Mouse (Mus musculus): ENCODE data around the gene Rgs17. TPM values are rescaled to one million over a fixed set of nuclear protein-coding genes. Genes with fewer than 3 reads are reported as not detected.

The Rgs17 gene
- polyA plus RNA-seq, 1 experiment from 2014 or later, result 0.53 TPM

GRCm38 (mm10) chr10:5904399-5904798 is 17.8 kb downstream of the Rgs17 start:
- Histone ChIP-seq H3K27ac (ENCODE audit: low read depth) (no peak overlapping the region), H3K27me3 (ENCODE audit: insufficient read depth, low read length) (no peaks in the 10 kb centered on the region), H3K9me3 (ENCODE audit: low read depth, low read length) (no peaks in the 10 kb centered on the region), H3K9ac (no peak overlapping the region), H3K4me2 (no peak overlapping the region), H3K4me1 (ENCODE audit: insufficient read depth) (no peaks in the 10 kb centered on the region), H3K4me3 (ENCODE audit: low read depth, low read length) (no peak overlapping the region), H3K36me3 (ENCODE audit: insufficient read depth) (no peaks in the 10 kb centered on the region)
- TF ChIP-seq CTCF (IDR thresholded peaks at IDR 0.05; ENCODE audit: low read depth), result peak; percentile 18
- 87% methylated on average over 2 of the region's 2 CpGs for WGBS
- ATAC-seq (ENCODE audit: insufficient read depth) (no peak), DNase-seq (peak; percentile 32)

GRCm38 (mm10) chr10:5901777-5902176 is 20.4 kb downstream of the Rgs17 start:
- Histone ChIP-seq H3K4me1 (ENCODE audit: insufficient read depth) (no peaks in the 10 kb centered on the region), H3K27me3 (ENCODE audit: insufficient read depth, low read length) (no peaks in the 10 kb centered on the region), H3K36me3 (ENCODE audit: insufficient read depth) (no peaks in the 10 kb centered on the region), H3K27ac (ENCODE audit: low read depth) (no peak overlapping the region), H3K9me3 (ENCODE audit: low read depth, low read length) (no peaks in the 10 kb centered on the region), H3K9ac (no peak overlapping the region), H3K4me3 (ENCODE audit: low read depth, low read length) (no peak overlapping the region), H3K4me2 (no peak overlapping the region)
- DNase-seq (no peak), ATAC-seq (ENCODE audit: insufficient read depth) (no peak)
- TF ChIP-seq CTCF (IDR thresholded peaks at IDR 0.05; ENCODE audit: low read depth), result no peak
- WGBS, result 57% methylated on average over 4 of the region's 4 CpGs

GRCm38 (mm10) chr10:5900731-5901130 is 21.5 kb downstream of the Rgs17 start:
- ATAC-seq (ENCODE audit: insufficient read depth) (no peak), DNase-seq (no peak)
- no peaks in the 10 kb centered on the region for H3K9me3 ChIP-seq (ENCODE audit: low read depth, low read length)
- H3K27me3 ChIP-seq (ENCODE audit: insufficient read depth, low read length), result no peaks in the 10 kb centered on the region
- no peaks in the 10 kb centered on the region for H3K4me1 ChIP-seq (ENCODE audit: insufficient read depth)
- WGBS, result 41% methylated on average over 6 of the region's 6 CpGs
- no peak for TF ChIP-seq CTCF (IDR thresholded peaks at IDR 0.05; ENCODE audit: low read depth)
- H3K4me3 ChIP-seq (ENCODE audit: low read depth, low read length), result no peak overlapping the region
- no peak overlapping the region for H3K9ac ChIP-seq
- H3K4me2 ChIP-seq, result no peak overlapping the region
- H3K36me3 ChIP-seq (ENCODE audit: insufficient read depth), result no peaks in the 10 kb centered on the region
- no peak overlapping the region for H3K27ac ChIP-seq (ENCODE audit: low read depth)

- no peak for TF ChIP-seq CTCF (IDR thresholded peaks at IDR 0.05; ENCODE audit: low read depth)
- no peaks in the 10 kb centered on the region for H3K27me3 ChIP-seq (ENCODE audit: insufficient read depth, low read length)
- 59% methylated on average over 3 of the region's 3 CpGs for WGBS
- DNase-seq (no peak), ATAC-seq (ENCODE audit: insufficient read depth) (no peak)
- H3K4me3 ChIP-seq (ENCODE audit: low read depth, low read length), result no peak overlapping the region
- no peaks in the 10 kb centered on the region for H3K9me3 ChIP-seq (ENCODE audit: low read depth, low read length)
- no peaks in the 10 kb centered on the region for H3K4me1 ChIP-seq (ENCODE audit: insufficient read depth)
- H3K9ac ChIP-seq, result no peak overlapping the region
- no peak overlapping the region for H3K27ac ChIP-seq (ENCODE audit: low read depth)
- H3K36me3 ChIP-seq (ENCODE audit: insufficient read depth), result no peaks in the 10 kb centered on the region
- no peak overlapping the region for H3K4me2 ChIP-seq
Measured at GRCm38 (mm10) chr10:5877106-5877505, 45.1 kb downstream of the Rgs17 start.

GRCm38 (mm10) chr10:5871081-5871480 is 51.1 kb downstream of the Rgs17 start:
- DNase-seq (peak; percentile 11), ATAC-seq (ENCODE audit: insufficient read depth) (no peak)
- H3K4me2 ChIP-seq, result no peak overlapping the region
- TF ChIP-seq CTCF (IDR thresholded peaks at IDR 0.05; ENCODE audit: low read depth), result no peak
- H3K4me1 ChIP-seq (ENCODE audit: insufficient read depth), result no peaks in the 10 kb centered on the region
- WGBS, result 25% methylated on average over 4 of the region's 4 CpGs
- no peaks in the 10 kb centered on the region for H3K9me3 ChIP-seq (ENCODE audit: low read depth, low read length)
- no peak overlapping the region for H3K27ac ChIP-seq (ENCODE audit: low read depth)
- no peak overlapping the region for H3K4me3 ChIP-seq (ENCODE audit: low read depth, low read length)
- no peaks in the 10 kb centered on the region for H3K27me3 ChIP-seq (ENCODE audit: insufficient read depth, low read length)
- H3K9ac ChIP-seq, result no peak overlapping the region
- no peaks in the 10 kb centered on the region for H3K36me3 ChIP-seq (ENCODE audit: insufficient read depth)

GRCm38 (mm10) chr10:5867981-5868552 is 54.1 kb downstream of the Rgs17 start:
- no peak overlapping the region for H3K4me2 ChIP-seq
- no peaks in the 10 kb centered on the region for H3K36me3 ChIP-seq (ENCODE audit: insufficient read depth)
- DNase-seq (no peak), ATAC-seq (ENCODE audit: insufficient read depth) (no peak)
- no peaks in the 10 kb centered on the region for H3K9me3 ChIP-seq (ENCODE audit: low read depth, low read length)
- no peak overlapping the region for H3K9ac ChIP-seq
- no peak overlapping the region for H3K4me3 ChIP-seq (ENCODE audit: low read depth, low read length)
- H3K27ac ChIP-seq (ENCODE audit: low read depth), result no peak overlapping the region
- H3K4me1 ChIP-seq (ENCODE audit: insufficient read depth), result no peaks in the 10 kb centered on the region
- no peak for TF ChIP-seq CTCF (IDR thresholded peaks at IDR 0.05; ENCODE audit: low read depth)
- H3K27me3 ChIP-seq (ENCODE audit: insufficient read depth, low read length), result no peaks in the 10 kb centered on the region
- WGBS, result 79% methylated on average over 11 of the region's 11 CpGs

GRCm38 (mm10) chr10:5865996-5866395 is 56.2 kb downstream of the Rgs17 start:
- H3K36me3 ChIP-seq (ENCODE audit: insufficient read depth), result no peaks in the 10 kb centered on the region
- H3K9ac ChIP-seq, result no peak overlapping the region
- ATAC-seq (ENCODE audit: insufficient read depth) (no peak), DNase-seq (no peak)
- no peak overlapping the region for H3K4me3 ChIP-seq (ENCODE audit: low read depth, low read length)
- H3K27ac ChIP-seq (ENCODE audit: low read depth), result no peak overlapping the region
- TF ChIP-seq CTCF (IDR thresholded peaks at IDR 0.05; ENCODE audit: low read depth), result peak; percentile 32; the same call in 1 of the 2 replicates
- no peaks in the 10 kb centered on the region for H3K9me3 ChIP-seq (ENCODE audit: low read depth, low read length)
- WGBS, result 41% methylated on average over 2 of the region's 2 CpGs
- no peaks in the 10 kb centered on the region for H3K27me3 ChIP-seq (ENCODE audit: insufficient read depth, low read length)
- no peak overlapping the region for H3K4me2 ChIP-seq
- no peaks in the 10 kb centered on the region for H3K4me1 ChIP-seq (ENCODE audit: insufficient read depth)

GRCm38 (mm10) chr10:5862669-5863068 is 59.5 kb downstream of the Rgs17 start:
- H3K27ac ChIP-seq (ENCODE audit: low read depth), result no peak overlapping the region
- H3K9ac ChIP-seq, result no peak overlapping the region
- H3K9me3 ChIP-seq (ENCODE audit: low read depth, low read length), result no peaks in the 10 kb centered on the region
- WGBS, result 94% methylated on average over 3 of the region's 3 CpGs
- H3K4me1 ChIP-seq (ENCODE audit: insufficient read depth), result no peaks in the 10 kb centered on the region
- TF ChIP-seq CTCF (IDR thresholded peaks at IDR 0.05; ENCODE audit: low read depth), result peak; percentile 17; the same call in 1 of the 2 replicates
- no peaks in the 10 kb centered on the region for H3K27me3 ChIP-seq (ENCODE audit: insufficient read depth, low read length)
- ATAC-seq (ENCODE audit: insufficient read depth) (no peak), DNase-seq (no peak)
- no peak overlapping the region for H3K4me3 ChIP-seq (ENCODE audit: low read depth, low read length)
- H3K36me3 ChIP-seq (ENCODE audit: insufficient read depth), result no peaks in the 10 kb centered on the region
- H3K4me2 ChIP-seq, result no peak overlapping the region

Measured in lung, embryonic 14.5 days (tissue).